Mouse (Mus musculus): ENCODE measurements around the gene Psd. TPM values are rescaled to one million over a fixed set of nuclear protein-coding genes. Genes with fewer than 3 reads are reported as not detected.

Gene Psd
- total RNA-seq, 2 experiments from 2014 or later, result 0.09 to 0.11 TPM

DNA sequence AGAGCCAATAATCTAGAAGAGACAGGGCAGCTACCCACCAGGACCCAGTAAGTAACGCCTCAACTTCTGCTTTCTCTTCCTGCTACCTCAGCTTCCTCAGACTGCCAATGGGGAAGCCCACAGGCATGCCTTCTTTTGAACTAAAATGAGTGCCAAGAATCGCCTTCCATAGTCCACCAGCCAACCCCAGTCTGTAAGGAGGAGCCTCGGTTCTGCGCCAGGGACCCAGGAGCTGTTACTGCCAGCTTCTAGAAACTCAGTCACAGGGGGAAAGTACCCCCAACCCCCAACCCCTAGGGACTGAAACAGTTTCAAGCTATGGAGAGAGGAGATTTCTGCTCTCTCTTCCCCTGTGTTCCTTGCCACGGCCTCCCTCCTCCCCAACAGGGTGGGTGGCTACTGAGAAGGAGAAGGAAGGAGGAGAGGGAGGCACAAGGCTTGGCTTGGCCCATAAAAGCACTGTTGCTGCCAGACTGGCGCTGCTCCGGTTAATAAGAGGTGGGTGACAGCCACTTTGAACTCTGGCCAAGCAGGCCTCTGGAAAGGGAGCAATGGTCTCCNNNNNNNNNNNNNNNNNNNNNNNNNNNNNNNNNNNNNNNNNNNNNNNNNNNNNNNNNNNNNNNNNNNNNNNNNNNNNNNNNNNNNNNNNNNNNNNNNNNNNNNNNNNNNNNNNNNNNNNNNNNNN, 12.5 kb upstream of the Psd start:
- DNase-seq (ENCODE audit: low spot score), result no peak

DNA sequence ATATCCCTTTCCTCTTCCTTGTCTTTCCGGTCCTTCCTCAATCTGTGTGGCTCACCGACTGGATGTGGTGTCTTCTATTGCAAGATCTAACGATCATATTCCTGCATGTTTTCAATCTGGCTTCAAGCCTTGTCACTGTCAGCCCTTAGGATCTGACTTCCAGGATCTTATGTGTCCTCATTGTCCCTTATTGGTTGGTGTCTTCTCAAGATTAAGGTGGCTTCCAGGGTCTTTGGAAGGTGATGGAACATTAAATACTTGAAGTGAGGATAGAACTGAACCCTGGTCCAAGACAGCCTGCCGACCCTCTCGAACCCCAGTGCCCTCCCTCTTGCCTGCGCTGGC, 12.0 kb upstream of the Psd start:
- DNase-seq (ENCODE audit: low spot score), result no peak

DNA sequence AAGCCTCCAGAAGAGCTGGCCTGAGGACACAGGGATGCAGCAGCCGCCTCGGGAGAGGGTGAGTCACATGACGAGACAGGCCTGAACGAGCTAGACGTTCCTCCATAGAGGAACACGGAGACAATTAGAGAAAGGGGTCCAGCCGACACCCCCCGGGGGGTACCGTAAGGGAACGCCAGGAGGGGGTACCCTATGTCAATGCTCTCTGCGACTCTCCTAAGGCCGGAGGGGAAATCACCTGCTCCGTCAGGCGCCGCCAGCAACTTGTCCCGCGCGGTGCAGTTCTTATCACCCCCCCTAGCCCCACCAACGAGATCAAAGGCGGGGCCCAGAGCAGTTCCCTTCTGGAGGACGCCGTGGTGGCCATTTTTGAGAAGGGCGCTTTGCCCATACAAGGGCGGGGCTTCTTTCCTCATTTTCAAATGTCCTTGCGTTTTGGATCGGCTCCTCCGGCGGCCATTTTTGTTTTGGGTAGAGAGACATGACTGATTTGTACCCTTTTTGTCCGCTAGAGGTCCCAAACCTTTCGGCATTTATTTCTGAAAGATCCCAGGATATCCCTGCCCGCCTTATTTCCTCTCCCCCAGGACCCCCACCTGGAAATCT, 11.5 kb upstream of the Psd start, which contains the start of gene Cuedc2:
Cuedc2 (minus strand) TSS at position 372 of the 606 bp plus-strand sequence.
- DNase-seq (ENCODE audit: low spot score), result peak; percentile 99

DNA sequence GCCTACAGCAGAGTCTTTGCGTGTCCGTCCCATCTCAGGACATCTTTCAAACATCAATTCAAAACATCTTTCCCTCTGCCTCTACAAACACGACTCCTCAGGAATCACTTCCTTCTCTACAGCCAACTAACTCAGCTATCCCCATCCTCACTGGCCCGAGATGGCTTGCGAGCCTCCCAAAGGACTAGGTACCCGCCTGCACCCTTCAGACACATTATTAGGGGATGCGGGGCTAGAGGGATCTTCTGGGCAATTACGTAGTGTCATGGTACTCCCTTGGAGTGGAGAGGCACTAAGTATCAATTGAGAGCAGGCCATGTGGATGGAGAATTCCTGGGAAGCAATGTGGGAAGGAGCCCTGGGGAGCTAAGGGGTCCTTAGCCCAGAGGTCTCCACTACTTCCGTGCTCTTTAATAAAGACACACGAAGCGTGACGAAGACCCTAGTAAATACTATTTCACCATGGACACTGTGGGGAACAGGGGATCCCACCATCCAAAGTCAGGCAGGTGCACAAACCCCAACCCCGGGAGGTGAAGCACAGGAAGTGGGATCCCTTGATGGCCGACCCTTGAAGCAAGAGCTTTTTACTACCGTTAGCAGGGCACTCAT, 10.9 kb upstream of the Psd start:
- no peak for DNase-seq (ENCODE audit: low spot score)

DNA sequence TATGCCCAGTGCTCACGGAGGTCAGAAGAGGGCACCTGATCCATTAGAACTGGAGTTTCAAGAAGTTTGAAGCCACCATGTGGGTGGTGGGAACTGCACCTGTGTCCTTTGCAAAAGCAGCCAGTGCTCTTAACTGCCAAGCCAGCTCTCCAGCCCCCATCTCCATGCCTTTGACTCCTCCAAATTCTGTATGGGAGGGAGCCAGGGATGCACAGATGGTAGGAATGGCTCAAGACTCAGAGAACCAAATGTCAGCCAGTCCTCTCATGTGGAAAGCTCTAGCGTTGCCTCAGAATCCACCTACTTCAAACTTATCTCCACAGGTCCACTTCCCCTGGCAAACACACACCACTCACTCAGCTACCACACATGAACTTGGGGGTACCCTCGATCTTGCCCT, 7.0 kb upstream of the Psd start:
- DNase-seq (ENCODE audit: low spot score), result no peak

DNA sequence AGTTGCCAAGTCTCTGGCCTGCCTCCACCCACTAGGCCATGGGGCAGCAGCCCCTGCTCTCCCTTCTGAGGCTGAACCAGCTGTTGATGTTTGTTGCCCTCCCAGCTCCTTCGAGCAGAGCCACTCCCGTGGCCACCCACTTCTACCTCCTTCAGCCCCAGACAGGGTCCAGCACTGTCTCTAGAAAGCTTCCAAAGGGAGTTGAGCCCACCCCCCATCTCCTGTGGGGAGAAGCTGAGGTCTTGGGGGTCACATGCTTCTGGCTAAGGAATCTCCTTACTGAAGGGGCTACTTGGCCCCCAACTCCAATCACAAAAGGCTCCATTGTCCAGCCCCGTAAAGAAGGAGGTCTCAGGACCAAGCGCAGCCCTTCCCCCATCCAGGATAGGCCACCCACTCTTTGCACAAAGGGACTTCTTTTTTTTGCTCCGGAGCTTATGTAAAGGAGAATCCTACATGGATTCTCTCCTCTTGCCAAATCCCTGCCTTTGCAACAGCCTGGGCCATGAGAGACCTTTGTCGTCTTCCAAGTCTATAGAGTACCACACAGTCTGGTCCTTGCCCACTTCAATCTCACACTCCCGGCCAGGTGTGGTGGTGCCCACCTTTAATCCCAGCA, 5.9 kb upstream of the Psd start:
- DNase-seq (ENCODE audit: low spot score), result no peak

DNA sequence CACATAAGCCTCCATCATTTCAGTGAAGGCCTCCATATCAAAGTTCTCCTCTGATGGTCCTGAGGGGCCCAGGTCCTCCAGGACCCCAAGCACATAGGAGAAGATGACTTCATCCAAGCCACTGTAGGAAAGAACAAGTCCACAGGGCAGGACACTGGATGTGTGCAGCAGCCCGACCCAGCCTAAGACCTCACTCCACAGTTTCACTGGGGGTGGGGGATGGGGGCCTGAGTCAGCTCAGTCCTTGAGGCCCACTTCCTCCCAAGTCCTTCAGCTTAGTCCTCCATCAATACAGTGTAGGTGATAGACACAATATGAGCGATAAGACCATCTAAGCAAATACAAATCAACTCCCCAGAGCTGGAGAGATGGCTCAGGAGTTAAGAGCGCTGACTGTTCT, 5.0 kb upstream of the Psd start:
- no peak for DNase-seq (ENCODE audit: low spot score)

DNA sequence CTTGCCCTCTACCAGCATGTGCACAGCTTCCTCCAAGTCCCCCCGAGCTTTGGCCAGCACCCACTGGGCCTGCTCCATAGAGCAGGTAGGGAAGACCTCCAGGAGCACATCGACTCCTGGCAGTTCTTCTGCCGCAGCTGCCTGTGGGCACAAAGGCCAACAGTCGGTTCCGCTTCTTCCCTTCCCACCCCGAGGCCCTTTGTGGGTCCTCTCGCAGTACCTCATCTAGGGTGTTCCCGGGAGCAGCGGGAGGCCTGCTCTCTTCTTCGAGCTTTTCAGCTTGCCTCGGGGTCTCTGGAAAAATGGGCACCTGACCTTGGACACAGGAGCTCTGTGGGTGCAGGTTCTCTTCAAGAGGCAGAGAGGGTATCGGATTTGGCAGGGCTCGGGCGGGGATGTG, 4.4 kb upstream of the Psd start:
- DNase-seq (ENCODE audit: low spot score), result no peak

DNA sequence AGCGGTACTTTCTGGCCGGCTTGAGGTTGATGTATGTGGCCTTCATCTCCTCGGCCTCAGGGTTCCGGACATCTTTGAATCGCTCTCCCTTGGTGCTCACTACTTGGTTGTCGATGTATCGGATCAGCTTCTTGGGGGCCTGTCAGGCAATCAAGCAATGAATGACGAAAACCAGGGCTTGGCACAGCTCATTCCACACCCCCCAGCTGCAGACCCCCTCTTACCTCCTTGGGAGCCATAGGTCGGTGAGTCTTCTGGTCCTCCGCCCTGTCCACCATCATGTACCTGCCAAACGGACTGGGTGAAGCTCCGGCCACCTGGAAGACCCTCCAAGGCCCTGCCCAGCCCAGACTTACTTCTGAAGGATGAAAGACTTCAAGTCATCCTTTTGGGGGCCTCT, 3.7 kb upstream of the Psd start:
- DNase-seq (ENCODE audit: low spot score), result no peak

DNA sequence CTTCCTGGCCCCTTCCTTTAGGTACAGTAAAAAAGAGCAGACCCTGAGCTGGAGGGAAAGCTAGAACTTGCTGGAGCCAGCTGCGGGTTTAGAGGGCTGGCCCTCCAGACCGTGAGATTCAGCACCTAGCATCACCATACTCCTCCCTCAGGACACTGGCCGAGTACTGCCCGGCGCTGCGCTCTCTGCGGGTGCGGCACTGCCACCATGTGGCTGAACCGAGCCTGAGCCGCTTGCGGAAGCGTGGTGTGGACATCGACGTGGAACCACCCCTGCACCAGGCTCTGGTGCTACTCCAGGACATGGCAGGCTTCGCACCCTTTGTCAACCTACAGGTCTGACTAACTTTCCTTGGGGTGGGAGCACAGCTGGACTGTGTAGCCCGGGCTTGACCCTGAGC, 3.0 kb upstream of the Psd start:
- peak; percentile 73 for DNase-seq (ENCODE audit: low spot score)

DNA sequence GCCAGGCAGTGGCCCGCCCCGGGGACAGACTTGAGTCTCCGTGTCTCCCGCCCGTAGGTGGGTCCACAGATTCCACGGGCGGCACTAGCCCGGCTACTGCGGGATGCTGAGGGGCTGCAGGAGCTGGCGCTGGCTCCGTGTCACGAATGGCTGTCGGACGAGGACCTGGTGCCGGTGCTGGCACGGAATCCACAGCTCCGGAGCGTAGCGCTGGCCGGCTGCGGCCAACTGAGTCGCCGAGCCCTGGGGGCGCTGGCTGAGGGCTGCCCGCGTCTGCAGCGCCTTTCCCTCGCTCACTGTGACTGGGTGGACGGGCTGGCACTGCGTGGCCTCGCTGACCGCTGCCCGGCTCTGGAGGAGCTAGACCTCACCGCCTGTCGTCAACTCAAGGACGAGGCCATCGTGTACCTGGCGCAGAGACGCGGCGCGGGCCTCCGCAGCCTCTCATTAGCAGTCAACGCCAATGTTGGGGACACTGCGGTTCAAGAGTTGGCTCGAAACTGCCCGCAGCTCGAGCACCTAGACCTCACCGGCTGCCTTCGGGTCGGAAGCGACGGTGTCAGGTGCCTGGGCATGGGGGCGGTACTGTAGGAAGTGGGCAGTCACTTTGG, 2.2 kb upstream of the Psd start:
- DNase-seq (ENCODE audit: low spot score), result no peak

DNA sequence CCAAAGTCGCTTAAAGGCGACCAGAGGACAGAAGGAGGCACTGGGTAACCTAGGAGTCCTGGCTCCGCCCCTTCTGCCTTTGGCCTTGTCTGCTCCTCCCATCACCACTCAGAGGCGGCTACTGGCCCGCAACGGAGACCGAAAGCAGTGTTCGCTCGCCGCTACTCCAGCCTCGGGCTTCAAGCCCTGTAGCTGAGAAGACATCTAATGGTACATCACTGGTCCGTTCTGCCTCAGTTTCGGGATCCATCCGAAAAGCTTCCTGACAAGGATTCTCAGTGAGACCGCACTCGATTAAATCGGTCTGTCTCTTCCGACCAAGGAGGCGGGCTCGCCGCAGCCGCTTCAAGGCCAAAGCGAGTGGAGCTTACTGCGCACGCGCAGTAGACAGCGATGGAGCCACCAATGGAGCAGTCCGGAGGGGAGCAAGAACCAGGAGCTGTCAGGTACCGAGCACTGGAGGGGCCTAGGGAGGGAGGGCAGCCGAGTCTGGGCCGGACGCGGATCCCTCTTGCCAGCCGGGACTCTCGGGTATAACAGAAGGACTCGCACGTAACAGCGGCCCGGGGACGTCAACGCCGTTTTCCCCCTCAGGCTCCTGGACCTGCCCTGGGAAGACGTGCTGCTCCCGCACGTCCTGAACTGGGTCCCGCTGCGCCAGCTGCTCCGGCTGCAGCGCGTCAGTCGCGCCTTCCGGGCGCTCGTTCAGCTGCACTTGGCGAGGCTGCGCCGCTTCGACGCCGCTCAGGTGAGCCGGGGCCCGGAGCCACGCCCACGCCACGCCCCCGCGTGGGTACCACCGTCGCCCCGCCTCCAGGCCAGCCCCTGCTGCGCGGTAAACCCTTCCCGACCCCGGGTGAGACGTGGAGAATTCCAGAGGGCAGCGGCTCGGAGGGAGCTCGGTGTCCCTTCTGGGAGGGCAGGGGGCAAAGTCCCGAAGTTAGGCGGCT, 1.4 kb upstream of the Psd start, which contains the start of gene Fbxl15:
Fbxl15 (plus strand) TSS at position 104 of the 950 bp plus-strand sequence.
- DNase-seq (ENCODE audit: low spot score), result peak; percentile 94

DNA sequence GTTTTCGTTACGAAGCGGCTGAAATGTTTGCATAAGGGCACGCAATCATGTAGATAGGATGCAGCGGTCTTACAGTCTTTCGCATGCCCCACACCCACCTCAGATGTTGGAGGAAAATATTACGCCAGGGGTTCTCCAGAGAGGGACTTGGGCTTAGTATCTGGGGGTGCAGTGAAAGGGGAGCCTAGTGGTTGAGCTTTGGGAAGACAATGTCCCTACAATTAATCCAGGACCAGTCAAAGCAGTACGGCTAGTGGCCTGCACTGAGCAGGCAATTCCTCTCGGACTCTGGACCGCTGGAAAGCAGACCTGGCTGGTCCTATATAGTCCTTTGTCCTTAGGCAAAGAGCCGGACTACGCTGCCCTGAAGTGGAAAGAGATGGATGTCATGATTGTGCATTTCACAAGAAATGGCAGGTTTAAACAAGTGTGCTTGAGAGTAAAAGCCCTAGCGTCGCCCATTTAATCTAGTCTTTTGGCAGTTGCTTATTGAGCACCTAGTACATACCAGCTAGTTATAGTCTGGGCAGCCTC, 642 bp upstream of the Psd start:
- DNase-seq (ENCODE audit: low spot score), result no peak

DNA sequence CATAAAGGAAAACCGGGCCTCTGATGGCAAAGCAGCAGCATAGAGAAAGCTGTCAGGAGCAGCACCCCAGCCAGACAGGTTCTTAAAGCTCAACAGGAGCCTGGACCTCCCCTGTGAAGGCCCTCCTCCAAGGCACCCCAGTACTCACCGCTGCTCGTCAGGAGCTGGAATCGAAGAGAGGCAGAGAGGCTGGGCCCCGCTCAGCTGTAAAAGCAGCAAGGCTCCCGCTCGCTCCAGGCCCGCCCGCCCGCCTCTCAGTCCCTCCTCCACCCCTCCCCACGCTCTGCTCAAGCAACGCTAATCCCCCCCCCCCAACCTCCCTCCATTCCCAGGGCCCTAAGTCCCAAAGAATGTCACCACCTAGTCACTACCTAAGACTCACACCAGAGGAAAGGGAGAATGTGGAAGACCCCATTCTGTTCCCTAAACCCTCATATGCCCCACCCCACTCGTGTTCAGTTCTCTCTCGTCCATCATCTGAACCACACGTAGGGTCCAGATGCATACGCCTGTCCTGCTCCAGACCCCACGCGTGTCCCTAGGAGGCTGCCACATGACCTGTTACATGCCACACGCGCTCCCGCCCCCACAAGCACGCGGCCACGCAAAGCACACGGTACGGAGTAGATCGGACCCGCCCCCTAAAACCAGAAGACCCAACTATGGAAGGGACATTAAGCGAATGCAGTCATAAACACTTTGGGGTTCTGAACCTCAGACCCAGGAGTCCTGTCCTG, 769 bp downstream of the Psd start:
- DNase-seq (ENCODE audit: low spot score), result no peak

DNA sequence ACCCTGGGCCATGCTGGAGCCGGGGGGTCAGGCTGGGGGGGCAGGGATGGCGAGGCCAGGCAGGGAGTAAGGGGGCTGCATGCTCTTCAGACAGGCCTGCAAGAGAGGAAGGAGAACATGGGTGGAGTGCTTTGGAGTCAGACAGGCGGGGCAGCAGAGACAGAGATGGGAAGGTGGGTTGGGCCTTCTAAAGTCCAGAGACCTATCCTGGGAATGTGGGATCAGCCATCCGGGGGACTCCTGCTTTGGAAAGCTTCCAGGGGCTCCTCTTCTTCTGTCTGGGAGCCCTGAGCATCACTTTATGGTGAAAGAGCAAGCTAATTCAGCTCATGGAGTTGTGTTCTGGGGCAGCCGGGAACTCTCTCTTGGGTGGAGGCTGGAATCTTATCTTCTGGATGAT, 2.0 kb downstream of the Psd start:
- DNase-seq (ENCODE audit: low spot score), result no peak

DNA sequence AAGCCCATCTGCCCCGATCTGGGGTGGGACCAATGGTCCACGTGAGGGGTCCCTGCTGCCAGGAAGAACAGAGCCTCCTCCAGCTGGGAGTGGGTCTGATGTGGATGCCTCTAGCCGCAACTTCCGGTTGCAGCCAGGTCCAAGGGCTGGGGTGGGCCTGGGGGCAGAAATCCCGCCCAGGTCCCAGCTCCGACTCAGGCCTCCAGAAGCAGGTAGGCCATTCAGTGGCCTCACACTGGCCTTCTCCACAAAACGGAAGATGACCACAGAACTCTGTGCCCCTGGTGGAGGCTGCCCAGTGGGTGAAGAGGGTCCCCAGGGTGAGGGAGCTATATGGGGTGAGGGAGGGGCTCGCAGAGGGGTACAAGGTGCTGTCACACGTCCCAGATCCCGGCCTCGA, 2.6 kb downstream of the Psd start:
- no peak for DNase-seq (ENCODE audit: low spot score)

DNA sequence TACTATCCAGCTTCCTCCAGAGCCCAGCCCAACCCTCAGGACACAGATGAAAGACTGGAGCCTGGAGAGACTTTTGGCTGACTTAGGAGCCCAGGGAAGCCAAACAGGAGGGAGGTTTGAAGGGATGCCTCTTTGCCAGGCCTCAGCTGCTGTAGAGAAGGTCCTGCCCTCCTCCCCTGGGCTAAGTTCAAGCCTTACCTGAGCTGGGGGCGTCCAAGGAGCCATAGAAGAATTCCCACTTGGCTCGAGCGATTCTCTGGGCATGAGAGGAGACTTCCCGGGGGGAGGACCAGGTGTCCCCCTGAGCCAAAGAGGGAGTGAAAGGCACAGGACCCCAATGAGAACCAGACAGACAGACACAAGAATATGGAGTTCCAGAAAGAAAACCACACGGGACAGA, 3.2 kb downstream of the Psd start:
- DNase-seq (ENCODE audit: low spot score), result no peak

DNA sequence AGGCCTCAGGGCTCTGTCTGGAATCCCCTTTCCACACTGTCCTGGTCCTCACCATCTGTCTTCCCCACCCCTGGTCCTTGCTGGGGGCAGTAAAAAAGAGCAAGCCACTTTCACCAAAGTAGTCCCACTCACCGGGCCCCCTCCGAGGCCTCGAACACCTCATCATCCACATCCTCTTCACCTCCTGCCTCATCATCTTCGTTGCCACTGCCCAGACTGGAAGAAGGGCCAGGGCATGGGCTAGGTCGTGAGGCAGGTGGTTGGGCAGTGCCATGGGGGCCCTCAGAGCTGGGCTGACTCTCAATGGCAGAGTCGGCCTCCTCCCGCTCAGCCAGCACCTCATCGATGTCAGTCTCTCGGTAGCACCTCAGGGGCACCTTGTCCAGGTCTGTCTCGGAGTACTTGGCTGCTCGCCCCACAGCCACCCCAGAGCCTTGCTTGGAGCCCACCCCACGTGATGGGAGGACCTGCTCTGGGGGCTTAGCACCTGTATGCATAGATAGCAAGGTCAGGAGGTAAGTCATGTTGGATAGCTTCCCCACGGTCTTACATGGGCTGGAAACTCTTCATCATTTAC, 3.9 kb downstream of the Psd start:
- no peak for DNase-seq (ENCODE audit: low spot score)

DNA sequence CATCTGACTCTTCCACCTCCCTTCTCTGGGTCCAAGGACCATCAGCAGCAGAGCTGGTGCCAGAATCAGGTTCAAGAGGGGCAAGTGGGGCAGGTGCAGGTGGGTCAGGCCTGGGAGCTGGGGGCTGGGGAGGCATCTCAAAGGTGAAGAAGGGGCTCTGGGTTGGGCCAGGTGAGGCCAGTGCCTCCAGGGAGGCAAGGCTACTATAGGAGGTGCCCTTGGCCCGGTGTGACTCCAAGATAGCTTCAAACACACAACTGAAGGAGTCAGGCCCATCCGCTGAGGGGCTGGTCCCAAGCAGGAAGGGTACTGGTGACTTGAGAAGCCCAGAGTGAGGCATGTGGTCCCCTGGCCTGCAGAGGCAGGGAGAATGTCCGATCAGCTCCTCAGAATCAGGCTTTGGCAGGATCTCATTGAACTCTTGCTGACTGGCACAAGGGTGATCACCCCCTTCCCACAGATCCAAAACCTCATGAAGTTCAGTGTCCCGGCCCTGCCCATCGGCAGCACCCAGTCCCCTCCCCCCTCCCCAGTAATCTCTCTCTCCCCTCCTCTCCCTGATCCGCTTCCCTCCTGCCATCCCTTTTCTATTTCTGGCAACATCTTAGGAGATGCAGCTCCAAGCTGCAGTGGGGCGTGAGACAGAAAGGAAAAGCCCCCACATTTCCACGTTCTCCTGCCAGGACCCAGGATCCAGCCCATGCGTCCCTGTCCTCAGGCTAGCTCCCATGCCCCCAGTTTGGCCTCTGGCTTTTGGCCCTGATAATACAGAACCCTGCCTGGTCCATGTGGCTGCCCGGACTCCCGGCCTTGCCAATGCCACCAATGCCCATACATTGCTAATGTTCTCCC, 4.6 kb downstream of the Psd start:
- DNase-seq (ENCODE audit: low spot score), result no peak

All from gastrocnemius, adult 18-20 months (tissue).